Mouse (Mus musculus) lung, postnatal 0 days (tissue): ENCODE results near the gene Dnajb6. TPM values are rescaled to one million over a fixed set of nuclear protein-coding genes. Genes with fewer than 3 reads are reported as not detected.

Experiments
- ATAC-seq: fragments of 200-750 bp; cut with Nextera tagmentation; 2 replicates; pipeline ENCODE4 v1.8.0; 2017; ENCODE audit warnings: moderate library complexity
- DNase-seq: peaks from one replicate; pipeline ENCODE4 v3.0.0-alpha.2; 2016; ENCODE audit warnings: low spot score
- H3K27ac ChIP-seq: fragments of 300-500 bp; sonication (generic); 2 replicates; pipeline ENCODE4 v1.5.1; 2014; ENCODE audit warnings: antibody characterized with exemption, mild to moderate bottlenecking, low read length, mixed read lengths
- H3K27me3 ChIP-seq: fragments of 300-500 bp; sonication (generic); replicated peaks from 2 replicates; pipeline ENCODE4 v1.6.1; 2014; ENCODE audit warnings: low read length, mixed read lengths; ENCODE audit not compliant: insufficient read depth
- H3K36me3 ChIP-seq: fragments of 300-500 bp; sonication (generic); 2 replicates; pipeline ENCODE4 v1.6.1; 2014; ENCODE audit warnings: low read length, mixed read lengths; ENCODE audit not compliant: insufficient read depth
- H3K4me1 ChIP-seq: fragments of 300-500 bp; sonication (generic); 2 replicates; pipeline ENCODE4 v1.6.1; 2014; ENCODE audit warnings: antibody characterized with exemption, low read depth, low read length, mixed read lengths; ENCODE audit not compliant: insufficient read depth
- H3K4me2 ChIP-seq: fragments of 300-500 bp; sonication (generic); replicated peaks from 2 replicates; pipeline ENCODE4 v1.6.1; 2014; ENCODE audit warnings: low read depth, mild to moderate bottlenecking, low read length, moderate library complexity, mixed read lengths
- H3K4me3 ChIP-seq: fragments of 300-500 bp; sonication (generic); 2 replicates; pipeline ENCODE4 v1.5.1; 2014; ENCODE audit warnings: low read depth, low read length
- H3K9ac ChIP-seq: fragments of 300-500 bp; sonication (generic); replicated peaks from 2 replicates; pipeline ENCODE4 v1.6.1; 2014; ENCODE audit warnings: low read depth, mild to moderate bottlenecking
- H3K9me3 ChIP-seq: fragments of 300-500 bp; sonication (generic); 2 replicates; pipeline ENCODE4 v1.6.1; 2016; ENCODE audit warnings: low read length, mixed read lengths
- CTCF ChIP-seq: IDR thresholded peaks from 2 replicates; pipeline ENCODE4 v1.5.1; 2016; ENCODE audit warnings: antibody characterized with exemption, mild to moderate bottlenecking
- EP300 ChIP-seq: IDR thresholded peaks from 2 replicates; pipeline ENCODE4 v1.6.1; 2016; ENCODE audit warnings: antibody characterized with exemption, mild to moderate bottlenecking, control low read depth
- WGBS: fragments of 180-500 bp; shearing (Covaris S2); extraction: QIAGEN DNeasy Blood & Tissue Kit; methylation state at CpG from one replicate; pipeline ENCODE4 v1.1.7; 2014; 5-methylcytosine and 5-hydroxymethylcytosine counted together
- polyA plus RNA-seq: library from polyadenylated mRNA; unstranded; fragments of >200 nt; fragmentation: Nextera tagmentation; extraction: Ambion mirVana; gene quantifications from 2 replicates; pipeline ENCODE4 v1.2.1, GENCODE M21; 2015

The Dnajb6 gene
- polyA plus RNA-seq, 1 experiment from 2014 or later, result 120 TPM

DNA sequence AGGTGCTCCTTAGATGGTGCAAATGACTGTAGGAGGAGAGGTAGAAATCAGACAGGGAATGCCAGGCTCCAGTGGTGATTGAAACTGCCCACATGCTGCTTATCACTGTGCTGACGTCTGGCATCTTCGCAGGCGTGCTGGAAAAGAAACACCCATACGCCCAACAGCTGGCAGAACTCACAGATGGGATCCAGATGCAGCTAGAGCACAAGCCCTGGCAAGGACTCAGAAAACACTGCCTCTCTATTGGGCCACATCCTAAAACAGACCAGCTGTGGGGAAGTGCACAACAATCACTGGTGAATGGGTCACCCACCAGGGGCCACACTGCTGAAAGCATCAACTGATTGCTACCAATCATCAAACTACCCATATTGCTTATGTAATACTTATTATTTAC lies 91.3 kb downstream of the Dnajb6 start:
- Histone ChIP-seq H3K27ac (no peak overlapping the region), H3K9me3 (no peaks in the 10 kb centered on the region), H3K4me2 (no peak overlapping the region), H3K36me3 (no peaks in the 10 kb centered on the region), H3K4me1 (no peaks in the 10 kb centered on the region), H3K27me3 (no peaks in the 10 kb centered on the region), H3K4me3 (no peak overlapping the region), H3K9ac (no peak overlapping the region)
- WGBS, result 63% methylated on average over 4 of the region's 4 CpGs
- no peak for TF ChIP-seq CTCF
- TF ChIP-seq EP300, result peak; percentile 50; the same call in 1 of the 2 replicates
- ATAC-seq (peak; percentile 88), DNase-seq (peak; percentile 72)

DNA sequence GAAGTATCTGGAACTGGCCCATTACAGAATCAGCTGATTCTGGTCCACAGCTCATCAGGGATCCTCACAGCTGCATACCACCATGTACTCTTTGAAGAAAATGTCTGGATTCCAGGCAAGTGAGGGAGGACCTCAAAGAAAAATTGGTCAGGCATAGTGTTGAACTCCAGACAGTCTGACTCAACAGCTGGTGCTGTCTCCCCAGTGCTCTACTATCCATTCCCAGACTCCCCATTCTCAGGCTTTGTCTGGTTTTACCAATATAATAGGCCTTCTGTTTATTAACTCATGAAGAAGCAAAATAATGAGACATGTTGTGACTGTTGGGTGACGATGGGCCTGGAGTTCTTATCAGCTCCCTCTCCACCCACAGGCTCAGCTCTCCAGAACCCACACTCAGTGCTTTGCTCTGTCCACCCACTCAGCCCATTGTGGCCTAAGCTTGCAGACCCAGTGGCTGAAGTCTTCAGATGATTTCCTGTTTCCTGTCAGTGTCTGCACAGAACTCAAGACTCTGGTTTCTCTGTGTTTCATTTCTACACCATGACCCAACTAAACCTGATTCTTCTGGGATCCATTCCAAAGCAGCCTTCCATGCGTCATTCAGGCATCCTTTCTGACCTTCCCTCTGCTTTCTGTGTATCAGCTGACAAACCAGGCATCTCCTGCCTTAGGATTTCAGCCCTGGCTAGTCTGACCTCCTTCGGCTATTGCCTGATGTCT lies 107.1 kb downstream of the Dnajb6 start:
- no peak overlapping the region for H3K4me3 ChIP-seq
- no peaks in the 10 kb centered on the region for H3K27me3 ChIP-seq
- H3K36me3 ChIP-seq, result no peaks in the 10 kb centered on the region
- no peak overlapping the region for H3K27ac ChIP-seq
- peak; percentile 27 for DNase-seq
- no peak for TF ChIP-seq EP300
- no peak for TF ChIP-seq CTCF
- H3K9me3 ChIP-seq, result no peaks in the 10 kb centered on the region
- ATAC-seq, result no peak
- H3K4me2 ChIP-seq, result no peak overlapping the region
- 56% methylated on average over 3 of the region's 3 CpGs for WGBS
- H3K4me1 ChIP-seq, result no peaks in the 10 kb centered on the region
- no peak overlapping the region for H3K9ac ChIP-seq

GRCm38 (mm10) chr5:29845038-29845437 lies 109.5 kb downstream of the Dnajb6 start:
- no peaks in the 10 kb centered on the region for H3K9me3 ChIP-seq
- H3K9ac ChIP-seq, result no peak overlapping the region
- TF ChIP-seq EP300 (no peak), CTCF (no peak)
- H3K4me2 ChIP-seq, result no peak overlapping the region
- H3K4me3 ChIP-seq, result no peak overlapping the region
- H3K27ac ChIP-seq, result no peak overlapping the region
- H3K4me1 ChIP-seq, result no peaks in the 10 kb centered on the region
- peak; percentile 19 for DNase-seq
- no peaks in the 10 kb centered on the region for H3K36me3 ChIP-seq
- 5% methylated on average over 3 of the region's 3 CpGs for WGBS
- no peak; the same call in 1 of the 2 replicates for ATAC-seq
- no peaks in the 10 kb centered on the region for H3K27me3 ChIP-seq

- Histone ChIP-seq H3K27me3 (no peaks in the 10 kb centered on the region), H3K4me2 (no peak overlapping the region), H3K27ac (no peak overlapping the region), H3K4me3 (no peak overlapping the region), H3K4me1 (no peaks in the 10 kb centered on the region), H3K9ac (no peak overlapping the region), H3K36me3 (no peaks in the 10 kb centered on the region), H3K9me3 (no peaks in the 10 kb centered on the region)
- TF ChIP-seq EP300, result no peak
- TF ChIP-seq CTCF, result no peak
- ATAC-seq, result no peak
- no peak for DNase-seq
- WGBS, result 86% methylated on average over 5 of the region's 5 CpGs
Observed at GRCm38 (mm10) chr5:29847494-29847893, 112.0 kb downstream of the Dnajb6 start.

GRCm38 (mm10) chr5:29848091-29848490 lies 112.6 kb downstream of the Dnajb6 start:
- DNase-seq (no peak), ATAC-seq (no peak)
- TF ChIP-seq EP300 (no peak), CTCF (no peak)
- no peaks in the 10 kb centered on the region for H3K27me3 ChIP-seq
- no peak overlapping the region for H3K4me2 ChIP-seq
- H3K9ac ChIP-seq, result no peak overlapping the region
- no peaks in the 10 kb centered on the region for H3K9me3 ChIP-seq
- no peak overlapping the region for H3K4me3 ChIP-seq
- no peak overlapping the region for H3K27ac ChIP-seq
- 75% methylated on average over 2 of the region's 2 CpGs for WGBS
- no peaks in the 10 kb centered on the region for H3K4me1 ChIP-seq
- no peaks in the 10 kb centered on the region for H3K36me3 ChIP-seq

GRCm38 (mm10) chr5:29852376-29852775 lies 116.9 kb downstream of the Dnajb6 start:
- Histone ChIP-seq H3K9ac (no peak overlapping the region), H3K9me3 (no peaks in the 10 kb centered on the region), H3K27ac (no peak overlapping the region), H3K4me3 (no peak overlapping the region), H3K27me3 (no peaks in the 10 kb centered on the region), H3K4me1 (no peaks in the 10 kb centered on the region), H3K36me3 (no peaks in the 10 kb centered on the region), H3K4me2 (no peak overlapping the region)
- no peak for ATAC-seq
- TF ChIP-seq CTCF (no peak), EP300 (no peak)
- no peak for DNase-seq
- 58% methylated on average over 8 of the region's 8 CpGs for WGBS

DNA sequence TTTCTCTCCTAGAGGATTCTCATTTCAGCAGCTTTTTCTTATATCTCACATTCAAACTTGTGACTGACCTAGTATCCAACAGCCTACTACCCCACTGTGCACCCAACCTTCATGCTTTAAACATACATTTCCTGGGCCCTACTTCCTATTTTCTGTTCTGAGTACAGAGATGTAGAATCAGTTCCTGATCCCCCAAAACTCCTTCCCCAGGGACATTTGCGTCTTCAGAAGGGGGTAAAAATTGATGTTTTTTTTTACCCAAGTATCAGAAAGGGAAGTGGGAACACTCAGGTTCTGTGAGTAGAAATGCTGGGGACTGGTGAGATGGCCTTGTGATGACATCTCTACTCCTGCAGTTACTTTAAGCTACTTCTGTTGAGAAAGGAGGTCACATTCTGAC lies 117.5 kb downstream of the Dnajb6 start:
- DNase-seq (no peak), ATAC-seq (no peak)
- Histone ChIP-seq H3K27me3 (no peaks in the 10 kb centered on the region), H3K4me1 (no peaks in the 10 kb centered on the region), H3K9ac (no peak overlapping the region), H3K36me3 (no peaks in the 10 kb centered on the region), H3K4me3 (no peak overlapping the region), H3K4me2 (no peak overlapping the region), H3K9me3 (no peaks in the 10 kb centered on the region), H3K27ac (no peak overlapping the region)
- 63% methylated on average over 1 of the region's 1 CpGs for WGBS
- no peak for TF ChIP-seq EP300
